Mouse (Mus musculus): ENCODE data around the gene Dhx9. TPM values are rescaled to one million over a fixed set of nuclear protein-coding genes. Genes with fewer than 3 reads are reported as not detected.

Dhx9 gene
- polyA plus RNA-seq, 1 experiment from 2014 or later, result 23.2 TPM

DNA sequence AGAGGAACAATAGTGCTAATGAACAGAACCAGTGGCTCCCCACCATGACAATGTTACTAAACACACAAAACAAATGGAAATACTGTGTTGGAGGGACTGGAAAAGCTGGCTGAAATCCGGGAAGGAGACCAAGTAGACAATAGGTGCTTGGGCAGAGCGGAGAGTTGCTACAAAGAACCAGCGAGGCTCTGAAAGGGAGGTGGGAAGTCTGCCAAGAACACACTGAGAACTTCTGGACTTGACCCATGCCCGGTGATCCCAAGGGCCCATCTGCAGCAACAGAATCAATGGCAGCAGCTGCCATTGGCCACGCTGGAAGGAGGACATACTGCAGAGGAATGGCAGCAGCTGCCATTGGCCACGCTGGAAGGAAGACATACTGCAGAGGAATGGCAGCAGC is 18.8 kb upstream of the Dhx9 start:
- Histone ChIP-seq H3K27ac (ENCODE audit: low read length) (no peak overlapping the region), H3K36me3 (ENCODE audit: insufficient read depth, low read length) (no peaks in the 10 kb centered on the region), H3K4me1 (ENCODE audit: insufficient read depth, low read length) (no peaks in the 10 kb centered on the region), H3K9ac (replicated peaks; ENCODE audit: low read length) (no peak overlapping the region), H3K9me3 (ENCODE audit: low read length) (no peaks in the 10 kb centered on the region), H3K4me2 (replicated peaks; ENCODE audit: low read depth, low read length) (no peak overlapping the region), H3K27me3 (ENCODE audit: insufficient read depth, low read length) (no peaks in the 10 kb centered on the region), H3K4me3 (ENCODE audit: low read length) (no peak overlapping the region)
- 80% methylated on average over 5 of the region's 6 CpGs for WGBS
- ATAC-seq (ENCODE audit: low FRiP score, low TSS enrichment), result no peak

DNA sequence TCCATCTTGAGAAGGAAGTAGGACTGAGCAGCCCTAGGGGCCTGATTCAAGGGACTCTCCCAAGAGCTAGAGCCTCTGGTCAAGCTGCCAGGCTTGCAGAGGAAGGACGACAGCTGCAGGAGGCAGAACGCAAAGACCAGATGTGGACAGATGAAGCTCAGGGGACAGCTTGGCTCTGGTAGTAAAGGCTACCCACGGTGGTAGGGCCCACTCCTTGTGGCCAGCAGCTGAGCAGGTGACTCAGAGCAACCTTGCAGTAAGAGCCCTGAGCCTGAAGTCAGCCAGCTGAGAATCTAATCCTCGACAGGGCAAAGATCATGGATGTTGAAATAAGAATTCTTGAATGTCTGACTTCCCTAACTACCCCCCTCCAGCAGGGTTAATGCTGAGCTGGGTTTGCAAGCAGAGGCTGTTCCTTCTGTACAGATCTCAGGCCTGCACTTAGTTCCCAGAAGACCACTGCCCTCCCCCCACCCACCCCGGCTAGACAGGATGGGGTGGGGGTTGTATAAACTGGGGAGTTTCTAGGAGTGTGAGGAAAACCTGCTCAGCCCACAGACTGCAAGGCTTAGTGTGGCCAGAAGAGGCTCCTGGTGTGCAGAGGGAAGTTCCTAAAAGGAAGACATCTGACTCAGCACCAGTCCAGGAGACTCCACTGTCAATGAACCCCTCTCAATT is 14.3 kb upstream of the Dhx9 start:
- ATAC-seq (ENCODE audit: low FRiP score, low TSS enrichment), result peak; percentile 89
- peak overlapping the region; percentile 71 for H3K27ac ChIP-seq (ENCODE audit: low read length)
- H3K4me1 ChIP-seq (ENCODE audit: insufficient read depth, low read length), result no peaks in the 10 kb centered on the region
- no peak overlapping the region for H3K4me2 ChIP-seq (replicated peaks; ENCODE audit: low read depth, low read length)
- 0 out of 2 replicates have a peak overlapping the region, but pooled peaks have one; percentile 11 for H3K9ac ChIP-seq (replicated peaks; ENCODE audit: low read length)
- no peak overlapping the region for H3K4me3 ChIP-seq (ENCODE audit: low read length)
- WGBS, result 48% methylated on average over 5 of the region's 5 CpGs
- H3K27me3 ChIP-seq (ENCODE audit: insufficient read depth, low read length), result no peaks in the 10 kb centered on the region
- no peaks in the 10 kb centered on the region for H3K36me3 ChIP-seq (ENCODE audit: insufficient read depth, low read length)
- H3K9me3 ChIP-seq (ENCODE audit: low read length), result no peaks in the 10 kb centered on the region

DNA sequence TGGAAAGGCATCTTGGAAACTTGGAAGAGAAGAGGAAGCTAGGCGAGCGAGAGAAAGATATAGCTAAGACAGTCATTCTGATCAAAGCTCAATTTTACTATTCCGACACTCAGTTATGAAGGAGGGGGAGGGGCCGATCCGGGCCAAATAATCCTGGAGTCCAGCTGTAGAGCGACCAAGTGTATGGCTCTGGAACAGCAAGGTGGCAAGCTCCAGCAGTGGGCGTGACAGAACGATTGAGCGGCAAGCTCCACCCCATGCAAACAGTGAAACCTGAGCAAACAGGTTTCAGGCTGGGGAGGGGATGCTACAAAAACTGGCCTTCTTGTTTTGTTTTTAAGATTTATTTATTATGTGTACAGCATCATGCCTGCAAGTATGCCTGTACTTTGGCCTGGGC is 12.6 kb upstream of the Dhx9 start:
- H3K27ac ChIP-seq (ENCODE audit: low read length), result no peak overlapping the region
- no peaks in the 10 kb centered on the region for H3K36me3 ChIP-seq (ENCODE audit: insufficient read depth, low read length)
- no peak overlapping the region for H3K9ac ChIP-seq (replicated peaks; ENCODE audit: low read length)
- 83% methylated on average over 9 of the region's 9 CpGs for WGBS
- no peak overlapping the region for H3K4me2 ChIP-seq (replicated peaks; ENCODE audit: low read depth, low read length)
- no peaks in the 10 kb centered on the region for H3K9me3 ChIP-seq (ENCODE audit: low read length)
- H3K4me1 ChIP-seq (ENCODE audit: insufficient read depth, low read length), result no peaks in the 10 kb centered on the region
- no peak overlapping the region for H3K4me3 ChIP-seq (ENCODE audit: low read length)
- no peaks in the 10 kb centered on the region for H3K27me3 ChIP-seq (ENCODE audit: insufficient read depth, low read length)
- ATAC-seq (ENCODE audit: low FRiP score, low TSS enrichment), result no peak

DNA sequence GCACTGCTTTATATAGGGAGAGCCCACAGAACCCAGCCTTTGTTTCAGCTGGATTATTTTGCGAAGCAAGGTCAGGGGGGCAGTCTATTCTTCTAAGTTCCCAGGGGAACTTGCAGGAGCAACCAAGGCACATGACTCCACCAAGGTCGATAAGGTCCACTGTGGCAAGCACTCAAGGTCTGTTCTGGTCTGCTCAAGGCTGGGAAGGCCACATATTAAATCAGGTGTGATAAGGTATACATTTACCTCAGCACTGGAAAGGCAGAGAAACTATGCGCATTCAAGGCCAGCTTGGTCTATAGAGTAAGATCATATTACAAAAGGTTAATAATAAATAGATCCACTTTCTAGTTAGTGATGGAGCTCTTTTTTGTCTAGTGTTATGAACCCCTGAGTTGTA is 8.6 kb upstream of the Dhx9 start:
- H3K4me3 ChIP-seq (ENCODE audit: low read length), result no peak overlapping the region
- no peaks in the 10 kb centered on the region for H3K36me3 ChIP-seq (ENCODE audit: insufficient read depth, low read length)
- no peak overlapping the region for H3K4me2 ChIP-seq (replicated peaks; ENCODE audit: low read depth, low read length)
- ATAC-seq (ENCODE audit: low FRiP score, low TSS enrichment), result peak; percentile 80
- peak overlapping the region; percentile 70 for H3K27ac ChIP-seq (ENCODE audit: low read length)
- H3K27me3 ChIP-seq (ENCODE audit: insufficient read depth, low read length), result no peaks in the 10 kb centered on the region
- H3K4me1 ChIP-seq (ENCODE audit: insufficient read depth, low read length), result no peaks in the 10 kb centered on the region
- no peak overlapping the region for H3K9ac ChIP-seq (replicated peaks; ENCODE audit: low read length)
- H3K9me3 ChIP-seq (ENCODE audit: low read length), result no peaks in the 10 kb centered on the region
- WGBS, result 65% methylated on average over 3 of the region's 3 CpGs

DNA sequence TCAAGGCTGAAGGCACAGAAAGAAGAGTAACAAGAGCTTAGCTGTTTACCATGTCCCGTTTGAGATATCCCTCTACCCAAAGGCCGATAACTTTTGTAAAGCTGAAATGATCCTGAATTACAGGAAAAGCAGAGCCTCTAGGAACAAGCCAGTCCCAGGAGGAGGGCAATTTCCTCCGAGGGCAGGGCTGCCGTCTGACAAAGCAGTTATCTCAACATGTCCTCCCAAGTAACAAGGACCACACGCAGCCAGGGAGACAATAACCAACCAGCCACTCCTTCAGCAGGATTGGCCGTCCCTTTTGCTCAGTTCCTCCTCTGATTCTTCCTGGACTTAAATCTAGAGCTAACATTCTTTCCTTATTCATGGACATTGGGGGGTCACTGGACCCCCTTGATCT is 6.5 kb upstream of the Dhx9 start:
- no peak for ATAC-seq (ENCODE audit: low FRiP score, low TSS enrichment)
- H3K27ac ChIP-seq (ENCODE audit: low read length), result no peak overlapping the region
- no peak overlapping the region for H3K4me2 ChIP-seq (replicated peaks; ENCODE audit: low read depth, low read length)
- no peaks in the 10 kb centered on the region for H3K27me3 ChIP-seq (ENCODE audit: insufficient read depth, low read length)
- no peaks in the 10 kb centered on the region for H3K4me1 ChIP-seq (ENCODE audit: insufficient read depth, low read length)
- H3K36me3 ChIP-seq (ENCODE audit: insufficient read depth, low read length), result no peaks in the 10 kb centered on the region
- no peak overlapping the region for H3K9ac ChIP-seq (replicated peaks; ENCODE audit: low read length)
- H3K4me3 ChIP-seq (ENCODE audit: low read length), result no peak overlapping the region
- WGBS, result 36% methylated on average over 6 of the region's 6 CpGs
- H3K9me3 ChIP-seq (ENCODE audit: low read length), result no peaks in the 10 kb centered on the region

DNA sequence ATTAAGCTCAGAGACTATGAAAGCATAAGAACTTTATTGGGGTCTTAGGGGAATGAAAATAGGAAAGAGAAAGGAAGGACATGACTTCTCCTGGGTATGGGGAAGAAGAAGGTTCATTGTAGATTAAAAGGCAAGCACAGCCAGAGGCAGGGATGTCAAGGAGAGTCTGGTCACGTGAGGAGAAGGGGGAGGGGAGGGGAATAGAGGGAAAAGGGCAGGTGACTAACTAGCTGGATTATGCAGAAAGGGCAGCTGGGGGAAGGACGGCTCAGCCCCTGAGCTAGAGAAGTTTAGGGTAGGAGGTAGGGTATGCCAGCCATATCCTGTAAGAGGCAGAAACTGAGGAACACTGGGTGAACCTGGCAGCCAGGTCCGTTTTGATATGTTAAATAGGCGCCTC is 5.9 kb upstream of the Dhx9 start:
- Histone ChIP-seq H3K9me3 (ENCODE audit: low read length) (no peaks in the 10 kb centered on the region), H3K9ac (replicated peaks; ENCODE audit: low read length) (no peak overlapping the region), H3K4me3 (ENCODE audit: low read length) (no peak overlapping the region), H3K36me3 (ENCODE audit: insufficient read depth, low read length) (no peaks in the 10 kb centered on the region), H3K27ac (ENCODE audit: low read length) (no peak overlapping the region), H3K4me1 (ENCODE audit: insufficient read depth, low read length) (no peaks in the 10 kb centered on the region), H3K27me3 (ENCODE audit: insufficient read depth, low read length) (no peaks in the 10 kb centered on the region), H3K4me2 (replicated peaks; ENCODE audit: low read depth, low read length) (no peak overlapping the region)
- 36% methylated on average over 4 of the region's 4 CpGs for WGBS
- ATAC-seq (ENCODE audit: low FRiP score, low TSS enrichment), result no peak

DNA sequence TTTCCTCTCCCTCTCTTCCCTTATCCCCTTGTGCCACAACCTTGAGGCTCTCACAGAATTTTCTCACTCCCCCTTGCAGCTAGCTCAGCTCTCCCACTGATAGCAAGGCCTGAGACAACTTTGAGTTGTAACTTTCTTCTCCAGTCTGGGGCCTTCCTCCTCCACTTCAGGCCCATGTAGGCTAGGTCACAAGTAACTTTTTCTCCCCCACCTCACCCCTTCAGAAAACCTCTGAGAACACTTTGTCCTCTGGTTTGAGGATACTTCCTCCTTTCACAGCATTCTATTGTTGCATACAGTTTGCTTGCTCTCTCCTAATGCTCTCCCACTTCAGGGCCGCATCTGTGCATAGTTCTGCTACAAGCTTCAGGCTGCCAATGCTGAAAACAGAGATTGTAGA is 4.4 kb upstream of the Dhx9 start:
- no peaks in the 10 kb centered on the region for H3K27me3 ChIP-seq (ENCODE audit: insufficient read depth, low read length)
- no peaks in the 10 kb centered on the region for H3K36me3 ChIP-seq (ENCODE audit: insufficient read depth, low read length)
- no peak overlapping the region for H3K4me2 ChIP-seq (replicated peaks; ENCODE audit: low read depth, low read length)
- 95% methylated on average over 1 of the region's 1 CpGs for WGBS
- no peaks in the 10 kb centered on the region for H3K4me1 ChIP-seq (ENCODE audit: insufficient read depth, low read length)
- no peak overlapping the region for H3K9ac ChIP-seq (replicated peaks; ENCODE audit: low read length)
- no peak overlapping the region for H3K27ac ChIP-seq (ENCODE audit: low read length)
- no peak for ATAC-seq (ENCODE audit: low FRiP score, low TSS enrichment)
- H3K9me3 ChIP-seq (ENCODE audit: low read length), result no peaks in the 10 kb centered on the region
- H3K4me3 ChIP-seq (ENCODE audit: low read length), result no peak overlapping the region

DNA sequence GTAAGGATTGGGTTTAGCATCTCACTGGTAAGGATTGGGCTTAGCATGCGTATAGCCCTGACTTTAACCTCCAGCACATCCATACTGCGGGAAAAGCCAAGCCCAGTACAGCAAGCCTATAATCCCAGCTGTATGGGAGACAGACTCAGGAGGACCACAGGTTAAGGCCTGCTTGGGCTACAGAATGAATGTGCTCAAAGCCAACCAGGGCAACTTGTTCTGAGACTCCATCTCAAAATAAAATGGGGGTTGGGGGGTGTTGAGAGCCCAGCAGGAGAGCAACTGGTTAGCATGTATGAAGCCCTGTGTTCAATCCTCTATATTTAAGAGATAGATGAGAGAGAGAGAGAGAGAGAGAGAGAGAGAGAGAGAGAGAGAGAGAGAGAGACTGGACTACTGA is 3.9 kb upstream of the Dhx9 start:
- H3K4me3 ChIP-seq (ENCODE audit: low read length), result no peak overlapping the region
- H3K36me3 ChIP-seq (ENCODE audit: insufficient read depth, low read length), result no peaks in the 10 kb centered on the region
- H3K9ac ChIP-seq (replicated peaks; ENCODE audit: low read length), result no peak overlapping the region
- H3K27ac ChIP-seq (ENCODE audit: low read length), result no peak overlapping the region
- no peak overlapping the region for H3K4me2 ChIP-seq (replicated peaks; ENCODE audit: low read depth, low read length)
- peaks cover under 1% of the 10 kb centered on the region; the same call in 1 of the 2 replicates for H3K4me1 ChIP-seq (ENCODE audit: insufficient read depth, low read length)
- WGBS, result 81% methylated on average over 2 of the region's 2 CpGs
- H3K27me3 ChIP-seq (ENCODE audit: insufficient read depth, low read length), result no peaks in the 10 kb centered on the region
- no peak for ATAC-seq (ENCODE audit: low FRiP score, low TSS enrichment)
- no peaks in the 10 kb centered on the region for H3K9me3 ChIP-seq (ENCODE audit: low read length)

DNA sequence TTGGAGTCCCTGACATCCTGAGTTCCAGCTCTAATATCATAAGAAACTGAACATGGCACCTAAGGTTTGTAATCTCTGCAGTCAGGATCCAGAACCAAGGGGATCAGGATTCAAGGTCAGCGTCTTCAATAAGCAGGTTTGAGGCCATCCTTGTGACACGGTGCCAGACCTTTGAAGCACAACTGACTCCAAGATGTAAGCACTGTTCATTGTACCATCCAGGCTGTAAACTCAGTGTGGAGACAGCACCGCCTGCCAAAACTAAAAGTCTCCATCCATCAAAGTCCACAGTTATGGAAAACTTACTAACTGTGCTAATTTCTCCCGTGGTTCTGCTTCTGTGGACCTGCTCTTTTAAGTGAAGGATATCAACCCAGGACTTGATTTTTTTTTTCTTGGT is 2.5 kb upstream of the Dhx9 start:
- Histone ChIP-seq H3K36me3 (ENCODE audit: insufficient read depth, low read length) (no peaks in the 10 kb centered on the region), H3K4me3 (ENCODE audit: low read length) (no peak overlapping the region), H3K9ac (replicated peaks; ENCODE audit: low read length) (no peak overlapping the region), H3K27ac (ENCODE audit: low read length) (no peak overlapping the region), H3K4me1 (ENCODE audit: insufficient read depth, low read length) (peaks cover 11% of the 10 kb centered on the region), H3K4me2 (replicated peaks; ENCODE audit: low read depth, low read length) (no peak overlapping the region), H3K27me3 (ENCODE audit: insufficient read depth, low read length) (no peaks in the 10 kb centered on the region), H3K9me3 (ENCODE audit: low read length) (no peaks in the 10 kb centered on the region)
- ATAC-seq (ENCODE audit: low FRiP score, low TSS enrichment), result no peak
- WGBS, result 84% methylated on average over 4 of the region's 4 CpGs

DNA sequence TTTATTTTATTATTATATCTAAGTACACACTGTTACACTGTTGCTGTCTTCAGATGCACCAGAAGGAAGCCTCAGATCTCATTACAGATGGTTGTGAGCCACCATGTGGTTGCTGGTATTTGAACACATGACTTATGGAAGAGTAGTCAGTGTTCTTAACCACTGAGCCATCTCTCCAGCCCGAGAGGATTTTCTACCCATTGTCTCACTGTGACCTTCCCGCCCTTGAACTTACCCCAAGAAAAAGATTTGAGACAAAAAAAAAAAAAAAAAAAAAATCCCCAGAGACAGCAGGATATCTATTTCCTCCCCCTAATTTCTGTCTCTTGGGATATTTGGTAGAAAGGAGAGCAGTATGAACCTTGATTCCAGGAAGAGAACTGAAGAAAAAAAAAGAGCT is 2.1 kb upstream of the Dhx9 start:
- no peak overlapping the region for H3K9ac ChIP-seq (replicated peaks; ENCODE audit: low read length)
- H3K27me3 ChIP-seq (ENCODE audit: insufficient read depth, low read length), result no peaks in the 10 kb centered on the region
- H3K4me2 ChIP-seq (replicated peaks; ENCODE audit: low read depth, low read length), result no peak overlapping the region
- H3K4me1 ChIP-seq (ENCODE audit: insufficient read depth, low read length), result peaks cover 15% of the 10 kb centered on the region
- 59% methylated on average over 2 of the region's 2 CpGs for WGBS
- no peak for ATAC-seq (ENCODE audit: low FRiP score, low TSS enrichment)
- H3K4me3 ChIP-seq (ENCODE audit: low read length), result no peak overlapping the region
- H3K27ac ChIP-seq (ENCODE audit: low read length), result no peak overlapping the region
- H3K36me3 ChIP-seq (ENCODE audit: insufficient read depth, low read length), result no peaks in the 10 kb centered on the region
- no peaks in the 10 kb centered on the region for H3K9me3 ChIP-seq (ENCODE audit: low read length)

Data from kidney, embryonic 16.5 days (tissue).